Mouse (Mus musculus) MEL (cell line): ENCODE data around the gene Mus81. TPM values are rescaled to one million over a fixed set of nuclear protein-coding genes. Genes with fewer than 3 reads are reported as not detected.
A peak's percentile ranks its signal among the peaks of the same experiment; 100 is the strongest.

Experiments
- DNase-seq: peaks from one replicate; pipeline ENCODE4 v3.0.0; 2011; ENCODE audit warnings: low read depth, low spot score
- H3K27ac ChIP-seq: 2 replicates; pipeline ENCODE4 v1.5.1; 2012; ENCODE audit warnings: low read depth, mild to moderate bottlenecking, control low read depth, low read length, moderate library complexity; ENCODE audit not compliant: control insufficient read depth
- H3K27me3 ChIP-seq, 2 experiments: fragments of 150-350 bp in 1 of 2; sonication (generic) in 1 of 2; 2 replicates each; pipeline ENCODE4 v1.6.1; 2012; ENCODE audit warnings: low read length in 2 of 2, mild to moderate bottlenecking in 2 of 2, improper control_type of control experiment in 1 of 2, moderate library complexity in 1 of 2; ENCODE audit not compliant: insufficient read depth in 2 of 2, control insufficient read depth in 1 of 2
- H3K36me3 ChIP-seq, 2 experiments: 2 replicates each; pipeline ENCODE4 v1.6.1; 2012 to 2014; ENCODE audit warnings: low read length in 2 of 2, improper control_type of control experiment in 1 of 2, inconsistent platforms in 1 of 2, mild to moderate bottlenecking in 1 of 2; ENCODE audit not compliant: insufficient read depth in 2 of 2, control insufficient read depth in 1 of 2
- H3K4me1 ChIP-seq, 2 experiments: fragments of 150-350 bp in 1 of 2; sonication (generic) in 1 of 2; 2 replicates each; pipeline ENCODE4 v1.6.1; 2012; ENCODE audit warnings: low read length in 2 of 2, improper control_type of control experiment in 1 of 2, mild to moderate bottlenecking in 1 of 2; ENCODE audit not compliant: insufficient read depth in 2 of 2, control insufficient read depth in 1 of 2
- H3K4me3 ChIP-seq, 2 experiments: fragments of 150-350 bp in 1 of 2; sonication (generic) in 1 of 2; 2 replicates each; pipeline ENCODE4 v1.5.1; 2012; ENCODE audit warnings: low read depth in 2 of 2, low read length in 2 of 2, mild to moderate bottlenecking in 2 of 2, moderate library complexity in 2 of 2, control low read depth in 1 of 2, improper control_type of control experiment in 1 of 2; ENCODE audit not compliant: control insufficient read depth in 1 of 2, insufficient read depth in 1 of 2
- H3K79me2 ChIP-seq: 2 replicates; pipeline ENCODE4 v1.6.1; 2012; ENCODE audit warnings: mild to moderate bottlenecking, low read length, moderate library complexity; ENCODE audit not compliant: control insufficient read depth, poor library complexity, insufficient read depth
- H3K9ac ChIP-seq: 2 replicates; pipeline ENCODE4 v1.6.1; 2012; ENCODE audit warnings: low read depth, mild to moderate bottlenecking, control low read depth, low read length, moderate library complexity; ENCODE audit not compliant: control insufficient read depth, poor library complexity, severe bottlenecking
- H3K9me3 ChIP-seq: fragments of 150-350 bp; sonication (generic); replicated peaks from 2 replicates; pipeline ENCODE4 v1.6.1; 2012; ENCODE audit warnings: mild to moderate bottlenecking, low read length, improper control_type of control experiment, moderate library complexity; ENCODE audit not compliant: insufficient read depth
- BHLHE40 ChIP-seq: IDR thresholded peaks from 2 replicates; pipeline ENCODE4 v1.6.1; 2012; ENCODE audit warnings: low read depth, mild to moderate bottlenecking, inconsistent platforms, low read length, improper control_type of control experiment, borderline replicate concordance
- CHD2 ChIP-seq: IDR thresholded peaks from 2 replicates; pipeline ENCODE4 v1.6.1; 2011; ENCODE audit warnings: low read length, improper control_type of control experiment
- CTCF ChIP-seq, 3 experiments: IDR thresholded peaks in 2 of 3; conservative IDR thresholded peaks in 1 of 3; 2 replicates each; pipeline ENCODE4 v1.5.1; 2011 to 2012; ENCODE audit warnings: low read length in 3 of 3, low read depth in 2 of 3, mild to moderate bottlenecking in 2 of 3, improper control_type of control experiment in 1 of 3, inconsistent platforms in 1 of 3, mixed read lengths in 1 of 3, moderate library complexity in 1 of 3; ENCODE audit not compliant: control insufficient read depth in 1 of 3, insufficient read depth in 1 of 3, poor library complexity in 1 of 3, severe bottlenecking in 1 of 3
- E2F4 ChIP-seq: IDR thresholded peaks from 2 replicates; pipeline ENCODE4 v1.6.1; 2011; ENCODE audit warnings: low read depth, low read length, improper control_type of control experiment, borderline replicate concordance
- ELF1 ChIP-seq: IDR thresholded peaks from 2 replicates; pipeline ENCODE4 v1.6.1; 2014; ENCODE audit warnings: low read depth, mild to moderate bottlenecking, inconsistent platforms, low read length, improper control_type of control experiment, moderate library complexity
- EP300 ChIP-seq, 2 experiments: IDR thresholded peaks; 2 replicates each; pipeline ENCODE4 v1.6.1; 2011; ENCODE audit warnings: improper control_type of control experiment in 2 of 2, low read length in 2 of 2, low read depth in 1 of 2, mild to moderate bottlenecking in 1 of 2
- ETS1 ChIP-seq: IDR thresholded peaks from 2 replicates; pipeline ENCODE4 v1.6.1; 2012; ENCODE audit warnings: low read depth, mild to moderate bottlenecking, inconsistent platforms, low read length, improper control_type of control experiment, moderate library complexity
- GABPA ChIP-seq: IDR thresholded peaks from 2 replicates; pipeline ENCODE4 v1.6.1; 2012; ENCODE audit warnings: low read depth, mild to moderate bottlenecking, inconsistent platforms, low read length, improper control_type of control experiment, moderate library complexity
- GATA1 ChIP-seq: IDR thresholded peaks from 2 replicates; pipeline ENCODE4 v1.6.1; 2011; ENCODE audit warnings: low read depth, low read length, improper control_type of control experiment
- HCFC1 ChIP-seq: IDR thresholded peaks from 2 replicates; pipeline ENCODE4 v1.6.1; 2012; ENCODE audit warnings: low read depth, mild to moderate bottlenecking, inconsistent platforms, low read length, improper control_type of control experiment, moderate library complexity
- KAT2A ChIP-seq: conservative IDR thresholded peaks from 2 replicates; pipeline ENCODE4 v1.6.1; 2012; ENCODE audit warnings: low read depth, low read length, improper control_type of control experiment, inconsistent platforms
- MAFK ChIP-seq: IDR thresholded peaks from 2 replicates; pipeline ENCODE4 v1.6.1; 2011; ENCODE audit warnings: low read depth, mild to moderate bottlenecking, low read length, improper control_type of control experiment, borderline replicate concordance
- MAX ChIP-seq: IDR thresholded peaks from 2 replicates; pipeline ENCODE4 v1.6.1; 2011; ENCODE audit warnings: low read length, improper control_type of control experiment
- MAZ ChIP-seq: IDR thresholded peaks from 2 replicates; pipeline ENCODE4 v1.6.1; 2012; ENCODE audit warnings: low read depth, mild to moderate bottlenecking, inconsistent platforms, low read length, improper control_type of control experiment
- MEF2A ChIP-seq: IDR thresholded peaks from 2 replicates; pipeline ENCODE4 v1.6.1; 2014; ENCODE audit warnings: low read depth, mild to moderate bottlenecking, inconsistent platforms, low read length, improper control_type of control experiment; ENCODE audit not compliant: poor library complexity, insufficient replicate concordance, severe bottlenecking; ENCODE audit errors: extremely low read depth
- MXI1 ChIP-seq: IDR thresholded peaks from 2 replicates; pipeline ENCODE4 v1.6.1; 2011; ENCODE audit warnings: mild to moderate bottlenecking, low read depth, low read length, improper control_type of control experiment
- MYB ChIP-seq: IDR thresholded peaks from 2 replicates; pipeline ENCODE4 v1.6.1; 2011; ENCODE audit warnings: mild to moderate bottlenecking, low read depth, low read length, improper control_type of control experiment
- MYC ChIP-seq: IDR thresholded peaks from 2 replicates; pipeline ENCODE4 v1.6.1; 2011; ENCODE audit warnings: low read depth, mild to moderate bottlenecking, low read length, improper control_type of control experiment, moderate library complexity
- NELFE ChIP-seq: IDR thresholded peaks from 2 replicates; pipeline ENCODE4 v1.6.1; 2011; ENCODE audit warnings: low read depth, low read length, improper control_type of control experiment
- POLR2A ChIP-seq, 2 experiments: IDR thresholded peaks; 2 replicates each; pipeline ENCODE4 v1.6.1; 2011 to 2012; ENCODE audit warnings: low read length in 2 of 2, mild to moderate bottlenecking in 2 of 2, control low read depth in 1 of 2, improper control_type of control experiment in 1 of 2, low read depth in 1 of 2, moderate library complexity in 1 of 2; ENCODE audit not compliant: control insufficient read depth in 1 of 2, insufficient read depth in 1 of 2, poor library complexity in 1 of 2
- POLR2AphosphoS2 ChIP-seq: IDR thresholded peaks from 2 replicates; pipeline ENCODE4 v1.6.1; 2011; ENCODE audit warnings: low read length, improper control_type of control experiment
- RCOR1 ChIP-seq: IDR thresholded peaks from 2 replicates; pipeline ENCODE4 v1.6.1; 2012; ENCODE audit warnings: low read depth, mild to moderate bottlenecking, inconsistent platforms, low read length, improper control_type of control experiment
- SIN3A ChIP-seq: IDR thresholded peaks from 2 replicates; pipeline ENCODE4 v1.6.1; 2012; ENCODE audit warnings: low read length, improper control_type of control experiment, inconsistent platforms
- SMC3 ChIP-seq: IDR thresholded peaks from 2 replicates; pipeline ENCODE4 v1.6.1; 2011; ENCODE audit warnings: low read depth, low read length, improper control_type of control experiment
- TAL1 ChIP-seq: IDR thresholded peaks from 2 replicates; pipeline ENCODE4 v1.6.1; 2012; ENCODE audit warnings: mild to moderate bottlenecking, inconsistent platforms, low read length, moderate library complexity, mixed read lengths
- TBP ChIP-seq: IDR thresholded peaks from 2 replicates; pipeline ENCODE4 v1.8.0; 2011; ENCODE audit warnings: low read depth, low read length, improper control_type of control experiment
- TCF12 ChIP-seq: IDR thresholded peaks from 2 replicates; pipeline ENCODE4 v1.6.1; 2014; ENCODE audit warnings: low read depth, mild to moderate bottlenecking, inconsistent platforms, low read length, improper control_type of control experiment, moderate library complexity
- UBTF ChIP-seq: IDR thresholded peaks from 2 replicates; pipeline ENCODE4 v1.6.1; 2012; ENCODE audit warnings: low read depth, mild to moderate bottlenecking, inconsistent platforms, low read length, improper control_type of control experiment, moderate library complexity, borderline replicate concordance; ENCODE audit not compliant: insufficient read depth
- USF1 ChIP-seq: IDR thresholded peaks from 2 replicates; pipeline ENCODE4 v1.6.1; 2014; ENCODE audit warnings: low read depth, mild to moderate bottlenecking, inconsistent platforms, low read length, improper control_type of control experiment, moderate library complexity
- USF2 ChIP-seq, 2 experiments: IDR thresholded peaks; 2 replicates each; pipeline ENCODE4 v1.6.1; 2011 to 2012; ENCODE audit warnings: improper control_type of control experiment in 2 of 2, low read length in 2 of 2, borderline replicate concordance in 1 of 2, inconsistent platforms in 1 of 2, low read depth in 1 of 2, mild to moderate bottlenecking in 1 of 2; ENCODE audit not compliant: insufficient read depth in 1 of 2
- ZC3H11A ChIP-seq: IDR thresholded peaks from 2 replicates; pipeline ENCODE4 v1.6.1; 2012; ENCODE audit warnings: low read depth, mild to moderate bottlenecking, inconsistent platforms, low read length, improper control_type of control experiment
- ZKSCAN1 ChIP-seq: IDR thresholded peaks from 2 replicates; pipeline ENCODE4 v1.6.1; 2012; ENCODE audit warnings: low read depth, mild to moderate bottlenecking, inconsistent platforms, low read length, improper control_type of control experiment, moderate library complexity
- ZMIZ1 ChIP-seq: IDR thresholded peaks from 2 replicates; pipeline ENCODE4 v1.6.1; 2012; ENCODE audit warnings: low read depth, mild to moderate bottlenecking, inconsistent platforms, low read length, improper control_type of control experiment, moderate library complexity
- ZNF384 ChIP-seq: IDR thresholded peaks from 2 replicates; pipeline ENCODE4 v1.6.1; 2012; ENCODE audit warnings: low read depth, mild to moderate bottlenecking, inconsistent platforms, low read length, improper control_type of control experiment
- polyA plus RNA-seq, 2 experiments: library from polyadenylated mRNA; stranded (reverse) in 1 of 2; unstranded in 1 of 2; fragments of >175 nt in 1 of 2; fragments of >200 nt in 1 of 2; gene quantifications; 2 replicates each; pipeline versions ENCODE4 v1.2.1 to v1.2.4; 2012; ENCODE audit warnings: low replicate concordance in 2 of 2, low read depth in 1 of 2; ENCODE audit not compliant: insufficient read length in 2 of 2, insufficient read depth in 1 of 2, missing spikeins in 1 of 2
- total RNA-seq: library from RNA; depleted of rRNA; stranded (reverse); fragments of 300-350 nt; gene quantifications from 2 replicates; pipeline ENCODE4 v1.2.3, GENCODE M21; 2012

Mus81 gene
- total and polyA plus RNA-seq, 3 experiments = 38.9 to 50.5 TPM; not detected in 1

- TF ChIP-seq MXI1 = peak; percentile 88
- no peak for TF ChIP-seq MEF2A
- no peak for TF ChIP-seq BHLHE40
- TF ChIP-seq GABPA = no peak
- TF ChIP-seq MYB = no peak
- TF ChIP-seq CHD2 = no peak
- TF ChIP-seq TCF12 = peak; percentile 76
- TF ChIP-seq ZMIZ1 = peak; percentile 72; the same call in 1 of the 2 replicates
- TF ChIP-seq HCFC1 = peak; percentile 91
- peak; percentile 89; the same call in 1 of the 2 replicates for TF ChIP-seq UBTF
- TF ChIP-seq SMC3 = no peak
- no peak for TF ChIP-seq CTCF (IDR thresholded peaks at IDR 0.05 in 2 of 3, conservative IDR thresholded peaks at IDR 0.05 in 1 of 3; ENCODE audit: control insufficient read depth in 1 of 3, insufficient read depth in 1 of 3, low read depth in 2 of 3, low read length in 3 of 3, poor library complexity in 1 of 3, severe bottlenecking in 1 of 3)
- no peak for TF ChIP-seq ZNF384
- peak; percentile 89 to 96 for TF ChIP-seq POLR2A (IDR thresholded peaks at IDR 0.05; ENCODE audit: control insufficient read depth in 1 of 2, insufficient read depth in 1 of 2, low read depth in 1 of 2, low read length in 2 of 2, poor library complexity in 1 of 2)
- peak; percentile 93 for TF ChIP-seq POLR2AphosphoS2
- no peak for TF ChIP-seq USF2 (IDR thresholded peaks at IDR 0.05; ENCODE audit: borderline replicate concordance in 1 of 2, insufficient read depth in 1 of 2, low read depth in 1 of 2, low read length in 2 of 2)
- no peak for TF ChIP-seq ETS1
- TF ChIP-seq KAT2A = peak; percentile 25; the same call in 1 of the 2 replicates
- TF ChIP-seq TAL1 = no peak
- 0 out of 2 replicates have a peak, but pooled peaks have one; percentile 29 for TF ChIP-seq USF1
- TF ChIP-seq ZC3H11A = no peak
- TF ChIP-seq E2F4 = no peak
- TF ChIP-seq MAX = no peak
- TF ChIP-seq MYC = 0 out of 2 replicates have a peak, but pooled peaks have one; percentile 37
- peak; percentile 91 for TF ChIP-seq SIN3A
- no peak for TF ChIP-seq MAFK
- TF ChIP-seq GATA1 = no peak
- TF ChIP-seq ZKSCAN1 = no peak
- TF ChIP-seq MAZ = no peak; the same call in 1 of the 2 replicates
- TF ChIP-seq EP300 (IDR thresholded peaks at IDR 0.05; ENCODE audit: low read depth in 1 of 2, low read length in 2 of 2) = no peak
- TF ChIP-seq ELF1 = peak; percentile 93
- peak; percentile 91 for TF ChIP-seq NELFE
- peak; percentile 93 for TF ChIP-seq TBP
- no peak; the same call in 1 of the 2 replicates for TF ChIP-seq RCOR1
- Histone ChIP-seq H3K4me3 (peak within 1 kb of the TSS; percentile 95 to 99), H3K79me2 (peaks cover 13% of the 10 kb centered on the region), H3K27me3 (no peaks in the 10 kb centered on the region), H3K36me3 (peaks cover 0 to 5% of the 10 kb centered on the region in 2 experiments; a peak in 2 of 4 replicates), H3K9me3 (no peaks in the 10 kb centered on the region), H3K4me1 (peaks cover 0 to 30% of the 10 kb centered on the region in 2 experiments), H3K9ac (peak within 1 kb of the TSS; percentile 89), H3K27ac (peak within 1 kb of the TSS; percentile 83)
- DNase-seq = peak; percentile 96
Measured at GRCm38 (mm10) chr19:5460465-5460911, 27.7 kb downstream of the Mus81 start, which contains the start of gene Fibp. Gene Fibp (plus strand): TSS chr19:5460615.
